Mouse (Mus musculus) 3T3-L1 (cell line): ENCODE data around the gene Gm20388.
A peak's percentile ranks its signal among the peaks of the same experiment; 100 is the strongest.

ENCODE experiments used
- DNase-seq: peaks from one replicate; pipeline ENCODE4 v3.0.0-alpha.2; 2015; ENCODE audit warnings: low read depth, low spot score

Gene Gm20388

DNA sequence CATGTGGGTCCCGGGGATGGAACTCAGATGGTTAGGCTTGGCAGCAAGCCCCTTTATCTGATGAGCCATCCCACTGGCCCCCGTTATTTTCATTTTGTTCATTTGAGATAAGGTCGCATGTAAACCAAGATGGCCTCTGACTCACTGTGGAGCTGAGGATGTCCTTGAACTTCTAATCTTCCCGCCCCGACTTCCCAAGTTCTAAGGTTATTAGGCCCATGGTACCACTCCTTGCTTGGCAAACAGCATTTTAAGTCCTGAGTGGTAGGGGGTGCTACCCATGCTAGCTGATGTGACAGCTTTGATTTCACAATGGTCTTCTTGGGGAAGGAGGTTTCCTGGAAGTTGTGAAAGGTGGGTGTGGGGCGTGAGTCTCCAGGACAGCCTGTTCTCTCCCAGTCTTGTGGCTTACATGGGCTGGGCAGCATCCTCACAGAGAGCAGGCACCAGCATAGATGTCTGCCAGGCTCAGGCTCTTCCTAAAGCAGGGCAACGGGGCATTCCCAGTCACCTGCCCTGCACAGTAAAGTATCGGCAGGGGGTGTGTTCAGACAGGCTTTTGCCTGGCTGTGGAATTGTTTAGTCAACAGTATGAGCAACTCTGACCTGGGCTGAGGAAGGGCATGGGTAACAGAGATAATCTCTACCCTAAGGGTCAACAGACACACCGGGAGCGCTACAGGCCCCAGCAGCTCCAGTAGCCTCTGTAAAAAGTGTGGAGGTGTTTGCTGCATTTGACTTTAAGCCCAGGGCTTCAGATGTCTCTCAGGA, 132.1 kb downstream of the Gm20388 start:
- no peak for DNase-seq

DNA sequence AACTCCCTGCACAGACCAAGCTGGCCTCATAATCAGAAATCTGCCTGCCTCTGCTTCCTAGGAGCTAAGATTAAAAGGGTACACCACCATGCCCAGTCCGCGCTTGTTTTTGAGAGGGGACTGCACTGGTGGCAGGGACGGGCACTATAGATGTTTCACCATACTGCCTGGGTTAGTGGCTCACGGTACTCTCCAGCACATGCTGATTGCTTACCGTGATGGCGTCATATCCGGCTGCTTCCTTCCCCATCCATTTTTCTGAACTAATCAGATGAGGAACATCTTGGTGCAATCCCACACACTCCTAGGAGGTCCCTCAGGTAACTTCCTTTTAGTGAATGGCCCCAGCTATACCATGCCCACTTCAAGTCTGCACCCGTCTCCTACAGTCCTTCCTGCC, 134.3 kb downstream of the Gm20388 start:
- no peak for DNase-seq

DNA sequence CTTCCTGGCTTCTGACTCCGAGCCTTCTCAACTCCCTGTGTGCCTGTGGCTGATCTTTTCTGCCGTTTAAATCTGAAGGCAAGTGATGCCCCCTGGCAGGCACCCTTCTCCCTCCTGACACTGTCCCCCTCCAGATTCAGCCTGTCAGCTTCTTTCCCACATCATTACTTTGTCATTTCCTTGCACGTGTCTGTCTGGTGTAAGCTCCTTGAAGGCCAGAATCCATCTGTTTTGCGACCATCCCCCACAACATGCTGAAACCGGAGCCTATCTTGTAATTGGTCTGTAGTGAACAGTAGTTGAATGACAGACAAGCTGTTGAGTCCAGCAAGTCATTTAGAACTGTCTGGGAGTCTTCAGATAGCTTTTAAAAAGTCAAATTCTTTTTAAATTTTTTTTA, 134.8 kb downstream of the Gm20388 start:
- no peak for DNase-seq

DNA sequence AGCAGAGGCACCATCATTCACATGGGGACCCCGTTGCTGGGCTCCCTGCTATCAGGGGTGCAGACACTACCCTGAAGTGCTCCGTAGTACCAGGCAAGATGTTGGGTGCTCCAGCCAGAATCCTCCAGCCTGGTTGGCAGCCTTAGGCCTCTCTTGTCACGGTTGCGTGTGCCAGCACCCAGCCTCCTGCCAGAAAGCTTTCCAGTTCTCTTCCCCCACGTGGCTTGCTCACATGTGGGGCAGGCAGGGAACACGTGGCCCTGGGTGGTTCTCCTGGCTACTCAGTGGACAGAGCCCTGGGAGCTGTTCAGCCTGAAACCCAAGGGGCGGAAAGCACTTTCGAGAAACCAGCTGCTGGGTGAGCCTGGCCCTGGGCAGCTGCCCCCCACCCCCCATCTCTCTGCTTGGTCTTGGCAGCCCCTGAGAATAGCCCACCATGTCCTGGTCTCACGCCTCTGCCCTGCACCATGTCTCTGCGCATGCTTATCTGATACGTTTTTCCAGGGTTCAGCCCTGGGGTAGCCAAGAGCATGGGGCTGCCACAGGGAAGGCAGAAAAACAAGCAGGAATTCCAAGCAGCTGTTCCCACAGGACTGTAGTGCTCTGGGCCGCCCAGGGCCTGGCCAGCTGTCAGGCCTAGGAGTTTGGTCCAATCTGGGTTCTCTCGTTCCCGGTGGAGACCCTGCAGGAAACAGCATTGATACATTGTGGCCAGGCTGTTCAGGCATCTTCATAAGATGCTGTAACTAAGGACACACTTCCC, 135.8 kb downstream of the Gm20388 start:
- DNase-seq = peak; percentile 50

DNA sequence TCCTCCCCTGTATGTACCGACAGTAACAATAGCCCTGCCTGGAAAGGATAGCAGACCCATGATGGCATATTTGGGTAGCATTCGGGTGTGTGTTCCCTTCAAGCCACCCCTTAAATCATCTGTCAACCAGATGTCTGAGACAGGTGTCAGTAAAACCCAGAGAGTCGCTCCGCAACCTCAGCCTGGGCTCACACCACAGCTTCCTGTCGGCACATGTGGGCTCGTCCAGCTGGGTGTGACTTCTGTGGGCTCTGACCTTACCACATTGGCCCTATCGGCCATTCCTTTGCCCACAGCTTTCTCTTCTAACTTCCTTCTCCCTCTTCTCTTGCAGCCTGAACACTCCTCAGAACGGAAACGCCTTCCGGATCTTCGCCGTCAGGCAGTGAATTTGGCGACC, 139.3 kb downstream of the Gm20388 start:
- no peak for DNase-seq

DNA sequence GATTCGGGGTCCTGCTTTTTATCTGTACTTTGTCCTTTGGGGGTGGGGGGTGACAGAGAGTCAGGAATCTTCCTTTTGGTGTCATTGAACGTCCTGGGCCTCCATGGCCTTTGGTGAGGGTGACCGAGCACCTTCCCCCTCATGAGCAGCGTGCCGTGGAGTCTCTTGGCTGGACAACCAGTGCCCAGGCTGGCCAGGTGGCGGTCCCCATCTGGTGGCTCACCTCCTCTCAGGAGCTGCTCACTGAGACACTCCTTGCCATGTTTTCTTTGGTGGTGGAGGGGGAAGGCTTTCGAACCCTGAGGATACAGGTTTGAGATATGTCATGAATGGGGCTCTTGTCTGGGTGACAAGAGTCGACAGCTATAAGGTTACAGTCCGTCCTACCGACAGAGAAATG, 139.7 kb downstream of the Gm20388 start:
- no peak for DNase-seq

DNA sequence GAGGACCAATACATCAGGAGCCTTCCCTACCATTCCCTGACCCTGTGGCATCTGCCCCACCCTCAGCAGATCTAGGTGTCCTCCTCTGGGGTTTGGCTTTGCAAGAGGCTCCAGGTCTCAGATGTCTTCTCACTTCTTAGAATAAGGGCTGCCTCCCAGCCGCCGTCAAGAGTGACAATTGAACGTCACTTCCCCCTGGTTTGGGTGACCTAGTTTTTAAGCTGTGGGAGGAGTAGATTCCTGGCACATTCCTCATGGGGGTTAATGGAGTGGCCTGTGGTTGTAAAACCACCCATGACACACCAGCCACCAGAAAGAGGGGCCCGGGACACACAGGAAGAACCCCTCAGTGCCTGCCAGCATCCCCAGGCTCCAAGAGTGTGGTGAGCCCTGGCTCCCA, 140.4 kb downstream of the Gm20388 start:
- DNase-seq = no peak

DNA sequence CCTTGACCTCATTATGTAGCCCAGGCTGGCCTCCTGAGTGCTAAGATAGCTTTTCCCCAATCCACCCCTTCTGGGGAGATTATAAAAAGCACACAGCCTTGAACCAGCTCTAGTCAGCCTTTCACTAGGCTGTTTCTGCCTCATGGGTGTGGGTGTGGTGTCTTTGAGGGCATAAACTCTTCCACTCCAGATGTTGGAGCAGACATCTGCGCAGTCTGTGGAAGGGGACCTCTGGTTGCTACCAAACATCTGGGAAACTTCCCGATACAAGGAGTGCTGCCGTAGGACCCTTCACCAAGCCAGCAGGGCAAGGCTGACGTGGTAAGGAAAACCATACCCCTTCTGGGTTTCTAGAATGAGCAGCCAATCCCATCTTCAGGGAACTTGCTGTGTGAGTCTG, 141.3 kb downstream of the Gm20388 start:
- no peak for DNase-seq

DNA sequence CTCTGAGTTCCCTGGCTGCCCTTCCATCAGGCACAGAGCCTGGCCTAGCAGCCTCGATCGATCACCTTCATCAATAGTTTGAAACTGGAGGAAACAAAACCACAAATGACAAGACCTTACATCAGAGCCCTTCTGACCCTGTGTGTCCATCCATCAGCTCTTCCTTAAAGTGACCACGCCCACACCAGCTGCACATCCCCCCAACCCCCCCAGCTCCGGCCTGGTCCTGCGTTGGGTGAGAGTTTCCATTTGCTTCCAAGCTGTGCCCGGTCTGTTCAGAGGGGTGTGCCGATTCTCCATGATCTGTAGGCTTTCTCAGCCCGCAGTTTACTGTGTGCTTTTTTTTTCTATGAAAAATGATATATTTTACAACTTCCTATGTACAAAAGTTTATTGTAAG, 141.7 kb downstream of the Gm20388 start:
- DNase-seq = no peak

DNA sequence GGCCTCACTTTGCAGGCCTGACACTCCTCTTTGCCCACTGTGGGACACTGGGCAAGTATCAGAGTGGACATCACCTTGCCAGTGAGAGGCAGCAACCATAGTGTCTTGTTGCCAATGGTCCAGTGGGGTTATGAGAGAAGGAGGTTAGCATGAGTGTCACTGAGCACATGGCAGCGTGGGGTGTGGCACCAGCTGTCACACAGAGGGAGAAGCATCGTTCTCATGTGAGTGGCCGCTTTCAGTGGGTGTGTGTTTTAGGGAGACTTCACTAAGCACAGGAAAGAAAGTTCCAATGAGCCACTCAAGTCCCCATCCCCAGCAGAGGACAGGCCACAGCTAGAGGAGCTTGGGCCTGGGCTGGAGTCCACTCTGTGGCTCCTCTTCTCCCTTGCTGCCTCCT, 144.2 kb downstream of the Gm20388 start:
- no peak for DNase-seq

DNA sequence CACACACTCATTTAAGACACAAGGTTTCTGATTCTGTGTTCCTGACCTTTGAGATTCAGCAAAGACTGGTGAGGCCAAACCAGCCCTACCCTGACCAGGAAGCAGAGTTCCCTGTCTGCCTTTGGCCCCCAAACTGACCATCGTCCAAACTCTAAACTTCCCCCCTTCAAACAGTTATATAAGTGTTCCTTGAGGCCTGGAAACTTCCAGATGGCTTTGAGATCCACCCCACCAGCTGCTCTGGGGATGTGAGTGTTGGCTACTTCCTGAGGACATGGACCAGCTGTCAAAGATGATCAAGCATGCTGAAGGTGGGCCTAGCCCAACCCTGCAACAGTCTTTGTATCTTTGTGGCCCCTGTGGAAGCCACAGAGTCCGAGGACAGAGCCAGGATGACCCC, 146.4 kb downstream of the Gm20388 start:
- no peak for DNase-seq

DNA sequence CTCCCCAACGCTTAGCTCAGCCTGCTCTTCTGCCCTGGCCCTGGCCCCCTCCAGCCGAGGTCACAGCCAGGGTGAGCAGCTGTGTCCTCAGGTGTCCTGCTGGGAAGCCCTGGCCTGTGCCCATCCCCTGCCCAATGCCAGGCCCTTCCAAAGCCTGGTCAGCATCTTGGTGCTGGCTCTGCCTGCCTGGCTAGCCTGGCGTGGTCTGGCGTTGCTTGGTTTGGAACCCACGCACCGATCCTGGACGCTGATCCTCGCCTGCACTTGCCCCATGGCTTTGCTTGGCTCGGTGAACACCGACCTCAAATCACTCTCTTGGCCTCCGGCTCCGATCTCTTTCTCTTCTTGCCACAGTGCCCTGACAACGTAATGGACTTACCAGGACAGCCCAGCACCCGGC, 152.1 kb downstream of the Gm20388 start:
- DNase-seq = no peak

DNA sequence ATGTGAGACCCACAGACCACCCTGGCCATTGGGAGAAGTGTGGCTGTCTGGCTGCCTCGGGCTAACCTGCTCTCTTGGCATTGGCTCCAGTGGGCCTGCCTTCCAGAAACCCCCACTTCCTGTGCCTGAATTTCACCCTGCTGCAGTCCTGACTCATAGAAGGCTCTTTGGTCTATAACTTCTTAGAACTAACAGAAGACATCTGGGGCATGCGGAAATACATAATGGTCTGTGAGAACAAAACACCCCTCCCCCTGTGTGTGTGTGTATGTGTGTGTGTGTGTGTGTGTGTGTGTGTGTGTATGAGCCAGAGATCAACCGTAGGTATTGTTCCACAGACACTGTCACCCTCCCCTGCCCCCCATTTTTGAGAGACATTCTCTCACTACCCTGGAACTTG, 152.7 kb downstream of the Gm20388 start:
- peak; percentile 64 for DNase-seq

DNA sequence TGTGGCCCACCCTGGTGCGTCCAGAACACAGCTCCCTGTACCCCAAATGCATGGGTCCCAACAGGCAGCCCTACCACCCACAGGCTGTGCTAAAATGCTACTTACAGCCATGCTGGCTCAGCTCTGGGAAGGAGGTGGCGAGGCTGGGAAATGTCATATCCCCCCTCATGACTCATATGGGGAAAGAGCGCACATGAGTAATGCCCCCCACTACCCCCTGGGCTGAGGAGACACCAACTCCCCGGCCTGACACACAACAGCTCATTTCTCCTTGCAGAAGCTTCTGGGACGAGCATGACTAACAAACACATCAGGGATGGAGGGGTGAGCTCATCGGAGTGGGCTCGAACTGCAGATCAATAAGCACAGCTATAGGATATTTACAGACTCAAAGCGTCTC, 155.0 kb downstream of the Gm20388 start:
- no peak for DNase-seq

DNA sequence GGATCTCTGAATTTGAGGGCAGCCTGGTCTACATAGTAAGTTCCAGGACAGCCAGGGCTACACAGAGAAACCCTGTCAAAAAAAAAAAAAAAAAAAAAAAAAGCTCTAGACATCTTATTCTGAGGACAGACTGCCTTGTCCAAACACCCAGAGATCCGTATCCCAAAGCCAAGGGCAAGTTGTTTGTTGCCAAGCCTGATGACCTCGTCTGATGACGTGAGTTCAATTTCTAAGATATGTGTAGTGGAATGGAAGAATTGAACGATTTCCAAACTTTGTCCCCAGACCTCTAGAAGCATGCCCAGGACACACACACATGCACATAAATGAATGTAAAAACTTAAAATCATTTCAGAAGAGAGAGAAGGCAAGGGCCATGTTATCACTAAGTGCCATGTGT, 155.6 kb downstream of the Gm20388 start:
- peak; percentile 45 for DNase-seq

DNA sequence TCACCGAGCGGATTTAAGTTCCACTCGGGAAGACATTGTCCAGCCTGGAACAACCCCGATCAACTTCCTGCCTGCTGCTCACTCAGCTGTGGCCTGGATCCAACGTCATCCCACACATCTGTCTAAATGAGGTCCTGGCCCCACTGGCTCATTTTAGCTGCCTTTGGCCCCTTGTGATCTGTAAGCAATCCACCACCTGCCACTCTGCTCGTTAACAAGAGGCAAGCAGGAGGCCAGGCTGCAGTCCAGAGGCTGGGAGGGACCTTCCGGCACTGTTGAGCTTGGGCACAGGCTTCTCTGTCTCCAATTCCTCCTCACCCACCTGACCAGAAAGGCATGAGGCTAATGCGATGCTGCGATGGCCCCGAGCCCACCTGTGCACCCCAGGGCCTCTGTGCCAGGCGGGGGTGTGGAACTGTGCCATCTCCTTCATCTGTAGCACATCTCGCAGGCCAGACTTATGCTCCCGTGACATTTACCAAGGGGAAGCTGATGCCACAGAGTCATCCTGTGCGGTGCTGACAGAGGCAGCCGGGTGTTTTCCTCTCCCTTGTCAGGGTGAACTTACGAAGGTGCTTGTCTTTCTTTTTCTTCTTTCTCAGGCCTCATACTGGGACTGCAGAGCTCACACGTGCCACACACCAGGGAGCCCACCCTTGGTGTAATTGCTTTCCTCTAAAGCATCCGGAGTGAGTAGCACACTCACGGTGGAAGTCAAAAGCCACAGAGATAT, 157.5 kb downstream of the Gm20388 start:
- no peak for DNase-seq

DNA sequence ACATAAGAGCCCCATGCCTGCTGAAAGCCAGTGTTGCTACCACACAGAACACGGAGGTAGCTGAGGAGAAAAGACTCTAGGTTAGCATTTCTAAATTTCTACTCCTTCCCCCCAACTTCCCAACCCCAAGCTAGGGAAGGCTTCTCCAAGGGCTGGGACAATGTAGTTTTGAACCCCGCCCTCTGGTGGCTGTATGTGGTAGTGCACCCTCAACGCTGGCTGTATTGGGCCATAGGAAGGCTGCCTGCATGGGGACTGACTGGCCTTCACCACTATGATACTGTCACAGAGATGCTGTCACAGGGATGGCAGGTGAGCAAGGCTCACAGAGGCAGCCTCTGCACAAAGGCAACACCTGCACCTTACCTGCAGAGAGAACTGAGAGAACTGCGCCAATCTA, 161.0 kb downstream of the Gm20388 start:
- DNase-seq = peak; percentile 91

DNA sequence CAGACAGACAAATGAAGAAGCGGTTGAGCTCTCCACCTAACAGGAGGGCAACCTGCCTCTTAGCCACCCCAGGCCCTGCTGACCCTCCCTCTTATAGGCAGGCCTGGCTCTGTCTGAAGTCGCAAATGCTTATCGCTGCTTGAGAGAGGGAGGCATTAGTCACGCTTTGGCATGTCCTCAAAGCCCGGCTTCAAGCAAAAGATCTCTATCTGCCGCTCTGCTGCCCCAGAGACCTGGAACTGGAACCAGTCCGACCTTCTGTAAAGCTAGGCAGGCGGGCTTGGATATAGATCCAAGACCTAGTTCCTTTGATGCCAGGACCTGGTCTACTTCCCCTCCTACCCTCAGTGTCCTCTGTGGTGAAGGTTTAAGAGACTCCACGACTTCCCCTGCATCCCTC, 161.6 kb downstream of the Gm20388 start:
- peak; percentile 69 for DNase-seq

DNA sequence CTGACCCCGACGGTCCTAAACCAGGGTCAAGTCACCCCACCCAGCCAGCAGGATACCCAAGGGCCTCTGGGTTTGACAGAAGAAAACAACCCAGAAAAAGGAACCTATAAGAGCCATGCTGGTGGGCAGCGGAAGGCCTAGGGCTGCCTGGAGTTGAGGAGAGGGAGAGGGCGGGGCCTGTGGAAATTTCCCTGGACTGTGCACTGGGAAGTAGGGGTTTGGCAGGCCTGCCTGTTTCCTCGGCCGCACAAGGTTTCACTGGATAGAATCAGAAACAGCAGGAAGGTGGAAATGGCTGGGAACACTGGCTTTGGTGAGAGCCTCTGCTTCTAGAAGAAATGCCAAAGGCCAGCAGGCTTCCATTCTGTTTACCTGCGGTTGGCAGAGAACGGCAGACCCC, 162.2 kb downstream of the Gm20388 start:
- no peak for DNase-seq

DNA sequence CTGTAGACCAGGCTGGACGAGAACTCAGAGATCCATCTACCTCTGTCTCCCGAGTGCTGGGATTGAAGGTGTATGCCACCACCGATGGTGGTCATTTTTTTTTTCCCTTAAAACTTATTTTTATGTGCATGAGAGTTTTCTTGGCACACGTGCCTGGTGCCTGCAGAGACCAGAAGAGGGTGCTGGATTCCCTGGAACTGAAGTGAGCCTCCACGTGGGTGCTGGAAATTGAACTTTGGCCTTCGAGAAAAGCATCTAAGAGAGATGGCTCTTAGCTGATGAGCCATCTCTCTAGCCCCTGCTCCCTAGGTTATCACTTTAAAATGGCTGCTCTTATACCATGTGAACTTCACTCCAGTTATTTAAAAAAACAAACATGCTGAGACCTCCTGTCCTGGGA, 163.9 kb downstream of the Gm20388 start:
- no peak for DNase-seq

DNA sequence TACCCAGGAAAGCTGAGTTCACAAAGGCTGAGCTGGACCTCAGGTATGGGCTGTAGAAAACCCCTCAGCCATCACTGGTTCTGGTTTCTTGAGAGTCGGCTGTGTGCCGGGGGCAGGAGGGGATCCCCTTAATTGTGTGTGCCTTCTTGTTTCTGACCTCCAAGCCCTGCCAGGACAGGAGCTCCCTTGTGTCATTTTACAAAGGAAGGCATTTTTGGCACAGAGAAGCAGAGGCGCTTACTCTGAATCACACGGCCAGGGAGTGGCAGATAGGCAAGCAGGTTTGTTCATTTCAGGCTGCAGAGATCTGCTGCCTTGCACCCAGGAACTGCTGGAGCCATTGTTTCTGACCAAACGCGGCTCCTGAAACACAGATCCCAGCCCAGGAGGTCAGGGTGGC, 164.7 kb downstream of the Gm20388 start:
- peak; percentile 63 for DNase-seq

DNA sequence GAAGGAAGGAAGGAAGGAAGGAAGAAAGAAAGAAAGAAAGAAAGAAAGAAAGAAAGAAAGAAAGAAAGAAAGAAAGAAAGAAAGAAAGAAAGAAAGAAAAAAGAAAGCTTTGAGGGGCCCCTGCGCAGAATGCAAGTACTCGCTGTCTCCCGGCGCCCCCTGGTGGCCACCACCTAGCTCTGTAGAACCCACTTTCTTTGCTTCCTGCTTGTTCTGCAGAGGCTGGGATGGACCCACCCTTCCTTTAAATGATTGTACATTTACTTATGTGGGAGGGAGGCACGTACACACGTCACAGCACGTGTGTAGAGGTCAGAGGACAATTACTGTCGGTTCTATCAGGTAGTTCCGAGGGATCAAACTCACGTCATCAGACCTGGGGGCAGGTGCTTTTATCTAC, 167.4 kb downstream of the Gm20388 start:
- DNase-seq = peak; percentile 84

DNA sequence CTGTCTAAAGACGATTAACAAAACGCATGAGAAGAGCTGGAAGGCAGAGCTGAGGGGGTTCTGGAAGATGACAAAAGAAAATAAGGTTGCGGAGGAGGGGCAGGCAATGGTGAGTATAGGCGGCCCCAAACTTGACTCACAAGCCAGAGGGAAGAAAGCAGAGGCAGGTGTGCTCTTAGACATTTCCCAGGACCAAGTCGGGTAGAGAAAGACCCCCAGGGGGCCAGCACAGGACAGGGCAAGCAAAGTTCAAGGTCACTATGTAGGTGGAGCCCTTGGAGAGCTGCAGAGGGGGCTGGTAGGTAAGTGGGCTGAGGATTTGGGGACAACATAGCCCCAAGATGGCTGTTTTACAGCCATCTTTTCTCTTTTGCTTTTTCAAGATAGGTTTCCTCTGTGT, 168.7 kb downstream of the Gm20388 start:
- DNase-seq = no peak
